11 mouse cellular contexts compared by ENCODE assay signal in genomic region chr15:10468761-10469160, GRCm38 (mm10). TPM values are rescaled to one million over a fixed set of nuclear protein-coding genes. Genes with fewer than 3 reads are reported as not detected.
A peak's percentile ranks its signal among the peaks of the same experiment; 100 is the strongest.
DNase-seq lines count a peak whose midpoint lies in the region; ATAC-seq lines count a peak whose summit lies in the region.
"Had no signal": no experiment of that assay in that cellular context is flagged by ENCODE, and none has a peak within 500 bp of the region (broad histone marks: within the 10 kb centered on the region; RNA-seq: fewer than 3 reads in every experiment).

No protein-coding gene starts in this region.

- peak; percentile 17 for DNase-seq in cerebellum, adult 9-10 months
- DNase-seq in cerebellum, postnatal 14 days = no peak
- no peak for DNase-seq in limb, embryonic 10.5 days (ENCODE audit: low spot score)
- DNase-seq in frontal cortex, postnatal 36 days (ENCODE audit: low spot score in 2 of 2) = no peak
- no peak for DNase-seq in cerebellum, postnatal 4 days (ENCODE audit: low spot score in 2 of 2)
- DNase-seq: adrenal gland, postnatal 36 days; gastrocnemius, postnatal 10 days; kidney, postnatal 10 days had no signal

- no peaks in the 10 kb centered on the region for H3K9me3 ChIP-seq in limb, embryonic 12.5 days
- no peaks in the 10 kb centered on the region for H3K9me3 ChIP-seq in limb, embryonic 10.5 days (replicated peaks)
- H3K9me3 ChIP-seq in hindbrain, embryonic 13.5 days = no peaks in the 10 kb centered on the region
- no peaks in the 10 kb centered on the region for H3K9me3 ChIP-seq in midbrain, embryonic 13.5 days

- peaks cover 9% of the 10 kb centered on the region for H3K4me1 ChIP-seq in limb, embryonic 12.5 days (replicated peaks)
- H3K4me1 ChIP-seq in limb, embryonic 10.5 days = peaks cover 4% of the 10 kb centered on the region; the same call in 1 of the 2 replicates
- peaks cover 23% of the 10 kb centered on the region for H3K4me1 ChIP-seq in hindbrain, embryonic 13.5 days (replicated peaks)
- H3K4me1 ChIP-seq in midbrain, embryonic 13.5 days (replicated peaks) = peaks cover 22% of the 10 kb centered on the region

- H3K4me2 ChIP-seq in limb, embryonic 12.5 days = peak overlapping the region; percentile 87
- H3K4me2 ChIP-seq in hindbrain, embryonic 13.5 days = peak overlapping the region; percentile 82
- H3K4me2 ChIP-seq in midbrain, embryonic 13.5 days (replicated peaks) = peak overlapping the region; percentile 86

- no peak for ATAC-seq in limb, embryonic 12.5 days (ENCODE audit: insufficient number of reproducible peaks, insufficient read depth, low FRiP score, low TSS enrichment, low read depth)
- no peak for ATAC-seq in hindbrain, embryonic 13.5 days (ENCODE audit: low FRiP score)
- ATAC-seq in midbrain, embryonic 13.5 days = no peak

- no peaks in the 10 kb centered on the region for H3K36me3 ChIP-seq in limb, embryonic 12.5 days
- H3K36me3 ChIP-seq in limb, embryonic 10.5 days = no peaks in the 10 kb centered on the region
- H3K36me3 ChIP-seq in hindbrain, embryonic 13.5 days = no peaks in the 10 kb centered on the region
- H3K36me3 ChIP-seq in midbrain, embryonic 13.5 days = no peaks in the 10 kb centered on the region

- no peak overlapping the region for H3K27ac ChIP-seq in limb, embryonic 12.5 days
- no peak overlapping the region for H3K27ac ChIP-seq in limb, embryonic 10.5 days
- no peak overlapping the region for H3K27ac ChIP-seq in hindbrain, embryonic 13.5 days
- no peak overlapping the region for H3K27ac ChIP-seq in midbrain, embryonic 13.5 days

- no peak overlapping the region for H3K9ac ChIP-seq in limb, embryonic 12.5 days (replicated peaks)
- H3K9ac ChIP-seq in hindbrain, embryonic 13.5 days = no peak overlapping the region
- no peak overlapping the region for H3K9ac ChIP-seq in midbrain, embryonic 13.5 days (replicated peaks)

- H3K4me3 ChIP-seq in limb, embryonic 12.5 days (replicated peaks) = no peak overlapping the region
- no peak overlapping the region for H3K4me3 ChIP-seq in limb, embryonic 10.5 days
- peak overlapping the region; percentile 88 for H3K4me3 ChIP-seq in hindbrain, embryonic 13.5 days
- H3K4me3 ChIP-seq in midbrain, embryonic 13.5 days (replicated peaks) = peak overlapping the region; percentile 69; the same call in 1 of the 2 replicates

- H3K27me3 ChIP-seq in limb, embryonic 12.5 days = no peaks in the 10 kb centered on the region
- H3K27me3 ChIP-seq in limb, embryonic 10.5 days (ENCODE audit: low read depth, poor library complexity, severe bottlenecking) = no peaks in the 10 kb centered on the region
- H3K27me3 ChIP-seq in hindbrain, embryonic 13.5 days = no peaks in the 10 kb centered on the region
- H3K27me3 ChIP-seq in midbrain, embryonic 13.5 days = no peaks in the 10 kb centered on the region

- 86% methylated on average over 3 of the region's 3 CpGs for WGBS in limb, embryonic 12.5 days
- 93% methylated on average over 3 of the region's 3 CpGs for WGBS in limb, embryonic 10.5 days
- 91% methylated on average over 3 of the region's 3 CpGs for WGBS in hindbrain, embryonic 13.5 days
- WGBS in midbrain, embryonic 13.5 days = 82% methylated on average over 3 of the region's 3 CpGs

RNA-seq across cellular contexts. Expression of gene Dnajc21, which starts 1.6 kb away (rescaled TPM):
- 15.3 and 17.2 TPM in 2 replicates for polyA plus RNA-seq in limb, embryonic 12.5 days (2016; fragmentation: Nextera tagmentation; extraction: Ambion mirVana)
- 13.0 and 13.2 TPM in 2 replicates for polyA plus RNA-seq in limb, embryonic 10.5 days (2016; fragmentation: Nextera tagmentation; extraction: Ambion mirVana)
- polyA plus RNA-seq in hindbrain, embryonic 13.5 days (2015; fragmentation: Nextera tagmentation; extraction: Ambion mirVana) = 7.8 and 9.0 TPM in 2 replicates
- polyA plus RNA-seq in midbrain, embryonic 13.5 days (2015; fragmentation: Nextera tagmentation; extraction: Ambion mirVana) = 9.8 and 10.5 TPM in 2 replicates

RNA-seq across cellular contexts. Expression of gene Brix1, which starts 17.0 kb away (rescaled TPM):
- 125 and 136 TPM in 2 replicates for polyA plus RNA-seq in limb, embryonic 12.5 days (2016; fragmentation: Nextera tagmentation; extraction: Ambion mirVana)
- 144 and 151 TPM in 2 replicates for polyA plus RNA-seq in limb, embryonic 10.5 days (2016; fragmentation: Nextera tagmentation; extraction: Ambion mirVana)
- polyA plus RNA-seq in hindbrain, embryonic 13.5 days (2015; fragmentation: Nextera tagmentation; extraction: Ambion mirVana) = 64.9 and 70.0 TPM in 2 replicates
- 70.1 and 93.9 TPM in 2 replicates for polyA plus RNA-seq in midbrain, embryonic 13.5 days (2015; fragmentation: Nextera tagmentation; extraction: Ambion mirVana)

RNA-seq across cellular contexts. Expression of gene Rad1, which starts 17.1 kb away (rescaled TPM):
- polyA plus RNA-seq in limb, embryonic 12.5 days (2016; fragmentation: Nextera tagmentation; extraction: Ambion mirVana) = 43.1 and 45.5 TPM in 2 replicates
- 53.5 and 53.8 TPM in 2 replicates for polyA plus RNA-seq in limb, embryonic 10.5 days (2016; fragmentation: Nextera tagmentation; extraction: Ambion mirVana)
- 26.0 and 29.4 TPM in 2 replicates for polyA plus RNA-seq in hindbrain, embryonic 13.5 days (2015; fragmentation: Nextera tagmentation; extraction: Ambion mirVana)
- 31.9 and 33.9 TPM in 2 replicates for polyA plus RNA-seq in midbrain, embryonic 13.5 days (2015; fragmentation: Nextera tagmentation; extraction: Ambion mirVana)

Comparison
In these comparisons a context has a peak if more than half of its experiments do, and no peak if none do; other contexts are left out.
1. H3K4me3 ChIP-seq: peak in hindbrain, embryonic 13.5 days (single experiment) and midbrain, embryonic 13.5 days (single experiment); none in limb, embryonic 12.5 days (single experiment) and limb, embryonic 10.5 days (single experiment).
2. Peak in every context shown above with its lines, with median percentiles within 50 percentile points of each other: H3K4me2 ChIP-seq.